Mouse (Mus musculus) layer of hippocampus, adult 11-12 months (tissue): Measurements from ENCODE around the gene Gm28557.
"Not testable (repeated sequence)": the region's sequence is repeated elsewhere in the genome, so short reads cannot be mapped to it uniquely, and the experiment has no call there.

Source experiments
- DNase-seq: peaks from one replicate; pipeline ENCODE4 v3.0.0; 2022; ENCODE audit warnings: low spot score

The Gm28557 gene

GRCm38 (mm10) chr13:67108194-67108820 lies at the start of gene Gm28557:
Gm28557 (minus strand) TSS chr13:67108604.
- peak; percentile 98 for DNase-seq

DNA sequence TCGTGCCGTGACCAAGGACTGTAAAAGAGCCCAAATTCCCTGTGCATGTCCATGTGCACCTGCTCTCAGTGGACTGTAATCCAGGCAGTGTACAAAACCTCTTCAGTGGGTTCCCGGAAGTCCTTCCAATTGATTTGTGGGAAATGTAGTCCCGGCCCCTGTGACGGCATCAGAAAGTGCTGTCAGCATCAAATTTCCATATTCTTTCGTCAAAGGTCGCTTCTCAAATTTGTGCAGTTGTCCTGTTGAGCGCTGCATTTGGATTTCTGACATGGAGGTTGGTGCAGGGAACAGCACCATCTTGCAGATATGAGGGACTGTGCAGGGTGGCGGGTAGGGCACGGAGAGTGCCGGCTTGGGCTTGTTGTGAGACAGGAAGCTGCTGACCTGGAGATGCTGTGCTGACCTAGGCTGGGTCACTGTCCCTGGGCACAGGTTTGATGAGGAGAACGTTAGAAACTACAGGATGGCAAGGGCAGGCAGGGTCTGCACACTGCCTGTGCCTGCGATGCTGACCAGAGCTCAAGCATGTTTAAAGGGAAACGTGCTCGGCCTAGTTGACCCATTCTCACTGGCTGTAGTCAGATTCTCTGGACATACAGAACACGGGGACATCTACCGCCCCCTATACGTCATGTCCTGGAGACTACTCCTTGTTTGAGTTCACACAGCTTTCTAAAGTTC lies 19.8 kb upstream of the Gm28557 start:
- DNase-seq = peak; percentile 89

DNA sequence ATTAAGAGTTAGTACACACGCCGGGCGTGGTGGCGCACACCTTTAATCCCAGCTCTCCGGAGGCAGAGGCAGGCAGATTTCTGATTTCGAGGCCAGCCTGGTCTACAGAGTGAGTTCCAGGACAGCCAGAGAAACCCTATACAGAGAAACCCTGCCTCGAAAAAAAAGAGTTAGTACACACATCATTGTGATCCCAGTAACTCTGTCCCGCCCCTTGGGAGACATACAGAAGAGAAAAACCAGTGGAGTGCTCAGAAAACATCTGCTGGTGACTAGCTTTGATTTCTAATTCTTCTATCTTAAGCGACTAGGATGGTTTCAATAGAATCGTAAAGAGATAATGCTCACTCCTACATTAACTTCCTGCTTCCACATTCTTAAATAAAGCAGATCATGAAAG lies 19.1 kb upstream of the Gm28557 start:
- DNase-seq = not testable (repeated sequence)

- no peak for DNase-seq
Observed at GRCm38 (mm10) chr13:67124460-67124859, 16.1 kb upstream of the Gm28557 start.

- DNase-seq = not testable (repeated sequence)
Observed at GRCm38 (mm10) chr13:67121360-67121759, 13.0 kb upstream of the Gm28557 start, which contains the start of gene Zfp759. Zfp759 (plus strand) TSS chr13:67121660.

- not testable (repeated sequence) for DNase-seq
Observed at GRCm38 (mm10) chr13:67116163-67116562, 7.8 kb upstream of the Gm28557 start, which contains the start of gene Rslcan18. Rslcan18 (minus strand) TSS chr13:67116263.

GRCm38 (mm10) chr13:67113287-67113686 lies 4.9 kb upstream of the Gm28557 start:
- no peak for DNase-seq

GRCm38 (mm10) chr13:67112096-67112495 lies 3.7 kb upstream of the Gm28557 start:
- DNase-seq = peak; percentile 13

GRCm38 (mm10) chr13:67108821-67109206 lies 410 bp upstream of the Gm28557 start:
- no peak for DNase-seq

- DNase-seq = no peak
Observed at GRCm38 (mm10) chr13:67107681-67108080, 723 bp downstream of the Gm28557 start.

DNA sequence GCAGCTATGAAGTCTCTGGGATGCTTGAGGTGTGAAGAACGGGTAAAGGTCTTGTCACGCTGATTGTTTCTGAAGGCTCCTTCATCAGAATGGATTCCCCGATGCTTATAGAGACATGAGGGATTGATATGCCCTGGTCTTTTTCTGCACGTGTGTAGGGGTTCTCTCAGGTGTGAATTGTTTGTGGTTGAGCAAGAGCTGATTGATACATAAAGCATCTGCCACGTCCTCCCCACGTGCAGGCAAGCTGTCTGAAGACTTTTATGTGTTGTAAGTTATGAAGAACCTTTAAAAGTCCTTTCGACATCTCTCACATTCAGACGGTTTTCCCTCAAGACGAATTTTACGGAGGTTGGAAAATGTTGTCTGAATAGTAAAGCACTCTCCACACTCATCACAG lies 10.5 kb downstream of the Gm28557 start, which contains the start of gene Zfp708:
Gene Zfp708 (minus strand): TSS at position 101 of the 400 bp plus-strand sequence.
- no peak for DNase-seq

- no peak for DNase-seq
Observed at GRCm38 (mm10) chr13:67090154-67090553, 18.2 kb downstream of the Gm28557 start.

DNA sequence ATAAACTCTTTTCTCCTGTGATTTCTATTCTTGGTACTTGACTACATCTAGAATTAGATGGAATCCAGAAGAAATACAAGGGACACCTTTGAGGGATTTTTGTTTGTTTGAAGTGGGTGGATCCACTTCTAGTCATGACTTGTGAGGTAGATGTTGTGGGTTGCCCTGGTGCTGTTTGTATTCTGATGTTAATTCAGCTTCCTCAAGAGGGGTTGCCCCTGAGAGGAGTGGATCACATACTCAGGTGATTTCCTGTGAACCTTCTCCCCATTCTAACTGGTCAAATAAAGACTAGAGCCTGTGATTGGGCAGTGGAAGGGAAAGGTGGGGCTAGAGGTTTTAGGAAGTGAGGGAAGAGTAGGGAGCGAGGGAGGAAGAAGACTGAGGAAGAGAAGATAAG lies 26.5 kb downstream of the Gm28557 start:
- DNase-seq = no peak

GRCm38 (mm10) chr13:67081142-67081713 lies 27.2 kb downstream of the Gm28557 start:
- DNase-seq = peak; percentile 72

GRCm38 (mm10) chr13:67077244-67077643 lies 31.2 kb downstream of the Gm28557 start:
- no peak for DNase-seq

GRCm38 (mm10) chr13:67072786-67073185 lies 35.6 kb downstream of the Gm28557 start:
- DNase-seq = no peak

- DNase-seq = no peak
Observed at GRCm38 (mm10) chr13:67065386-67065785, 43.0 kb downstream of the Gm28557 start.

DNA sequence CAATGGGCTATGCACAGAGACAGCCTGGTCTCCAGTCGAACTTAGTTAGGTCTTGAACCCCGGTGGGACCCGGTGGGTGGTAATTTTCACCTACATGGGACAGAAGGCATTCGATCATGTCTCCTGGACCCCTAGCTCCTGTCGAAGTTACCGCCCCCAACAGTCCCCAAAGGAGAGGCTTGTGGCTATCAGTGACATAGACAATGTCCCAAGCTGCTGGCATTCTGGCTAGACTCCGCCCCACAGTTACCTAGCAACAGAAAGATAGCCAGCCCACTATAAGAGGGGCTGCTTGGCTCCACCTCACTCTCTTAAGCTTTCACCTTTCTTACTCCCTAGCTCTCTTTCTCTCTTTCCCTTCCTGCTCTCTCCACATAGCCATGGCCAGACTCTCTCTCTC lies 46.0 kb downstream of the Gm28557 start:
- DNase-seq = no peak

GRCm38 (mm10) chr13:67060786-67061358 lies 47.5 kb downstream of the Gm28557 start, which contains the start of gene Zfp712:
Zfp712 (minus strand) TSS chr13:67061170.
- peak; percentile 95 for DNase-seq

GRCm38 (mm10) chr13:67060161-67060785 lies 48.1 kb downstream of the Gm28557 start:
- DNase-seq = no peak
